Mouse (Mus musculus): ENCODE data around the gene Pcsk5.

- no peak for TF ChIP-seq POLR2A (IDR thresholded peaks at IDR 0.05; ENCODE audit: insufficient read length, low read depth)
- TF ChIP-seq POLR2AphosphoS2 (IDR thresholded peaks at IDR 0.05; ENCODE audit: insufficient read length, low read depth): no peak
- no peak for TF ChIP-seq REST (IDR thresholded peaks at IDR 0.05; ENCODE audit: insufficient read depth, insufficient read length)
- no peak for TF ChIP-seq MAX (IDR thresholded peaks at IDR 0.05; ENCODE audit: low read depth)
- TF ChIP-seq USF1 (IDR thresholded peaks at IDR 0.05; ENCODE audit: low read depth): no peak
- TF ChIP-seq MYOG (IDR thresholded peaks at IDR 0.05; ENCODE audit: control insufficient read depth in 1 of 3, insufficient read depth in 1 of 3, insufficient read length in 2 of 3, low read depth in 2 of 3): no peak
These were observed 37.0 kb upstream of the Pcsk5 start for GRCm38 (mm10) chr19:17874388-17874787.

All from myocyte (in vitro differentiated cells).